ENCODE assay signal across 8 mouse cellular contexts in genomic region chr13:84222682-84222992, GRCm38 (mm10). TPM values are rescaled to one million over a fixed set of nuclear protein-coding genes. Genes with fewer than 3 reads are reported as not detected.
DNase-seq lines count a peak whose midpoint lies in the region; ATAC-seq and TF ChIP-seq lines count a peak whose summit lies in the region.

No protein-coding gene starts in this region.

- H3K27ac ChIP-seq in heart, embryonic 15.5 days = peak overlapping the region; percentile 77
- H3K27ac ChIP-seq in ES-E14 (ENCODE audit: insufficient read depth, low read depth, low read length, poor library complexity, severe bottlenecking) = peak overlapping the region; percentile 44; the same call in 1 of the 2 replicates
- peak overlapping the region; percentile 83 for H3K27ac ChIP-seq in forebrain, embryonic 14.5 days (ENCODE audit: low read depth, low read length)
- H3K27ac ChIP-seq in liver, embryonic 16.5 days (ENCODE audit: low read length) = peak overlapping the region; percentile 54; the same call in 1 of the 2 replicates

- H3K36me3 ChIP-seq in heart, embryonic 15.5 days = no peaks in the 10 kb centered on the region
- H3K36me3 ChIP-seq in ES-E14 (ENCODE audit: control insufficient read depth, insufficient read depth, low read length, poor library complexity, severe bottlenecking) = no peaks in the 10 kb centered on the region
- H3K36me3 ChIP-seq in forebrain, embryonic 14.5 days (ENCODE audit: control insufficient read depth, insufficient read depth, low read length) = no peaks in the 10 kb centered on the region
- no peaks in the 10 kb centered on the region for H3K36me3 ChIP-seq in liver, embryonic 16.5 days (ENCODE audit: control insufficient read depth, insufficient read depth)

- intact Hi-C loops in heart, postnatal 14 days (cut with DNase I) = loop anchor here (5.0 to 10.0 kb wide), 3 partner anchors 125 to 535 kb away; no protein-coding TSS in a partner anchor

- in situ Hi-C loops in ES-E14 (cut with MboI; ENCODE audit: low sequenced_read_pairs in 2 of 2, unreplicated experiment in 2 of 2) = no loop called here

- no peaks in the 10 kb centered on the region for H3K9me3 ChIP-seq in heart, embryonic 15.5 days (replicated peaks)
- no peaks in the 10 kb centered on the region for H3K9me3 ChIP-seq in ES-E14 (ENCODE audit: control insufficient read depth, insufficient read depth, low read depth, low read length)
- H3K9me3 ChIP-seq in forebrain, embryonic 14.5 days (replicated peaks; ENCODE audit: control insufficient read depth, low read length) = no peaks in the 10 kb centered on the region
- H3K9me3 ChIP-seq in liver, embryonic 16.5 days (replicated peaks; ENCODE audit: control insufficient read depth, low read length) = no peaks in the 10 kb centered on the region

- peak overlapping the region; percentile 74 for H3K9ac ChIP-seq in heart, embryonic 15.5 days
- peak overlapping the region; percentile 88 for H3K9ac ChIP-seq in ES-E14 (ENCODE audit: insufficient read depth, low read depth, low read length, poor library complexity, severe bottlenecking)
- H3K9ac ChIP-seq in forebrain, embryonic 14.5 days (ENCODE audit: low read length) = peak overlapping the region; percentile 72
- peak overlapping the region; percentile 68 for H3K9ac ChIP-seq in liver, embryonic 16.5 days (ENCODE audit: low read depth, low read length)

- no peaks in the 10 kb centered on the region for H3K27me3 ChIP-seq in heart, embryonic 15.5 days
- no peaks in the 10 kb centered on the region for H3K27me3 ChIP-seq in forebrain, embryonic 14.5 days (replicated peaks; ENCODE audit: control insufficient read depth, insufficient read depth, low read length)
- H3K27me3 ChIP-seq in liver, embryonic 16.5 days (ENCODE audit: control insufficient read depth, insufficient read depth, low read depth, low read length) = no peaks in the 10 kb centered on the region

- 2% methylated on average over 10 of the region's 10 CpGs for WGBS in heart, embryonic 15.5 days
- 2% methylated on average over 10 of the region's 10 CpGs for WGBS in forebrain, embryonic 14.5 days
- WGBS in liver, embryonic 16.5 days (ENCODE audit: insufficient replicate concordance) = 2% methylated on average over 10 of the region's 10 CpGs

- DNase-seq in heart, postnatal 14 days = no peak
- no peak for DNase-seq in ES-E14 (ENCODE audit: low read depth, low spot score)
- DNase-seq in forebrain, embryonic 14.5 days (ENCODE audit: low spot score) = peak; percentile 54
- DNase-seq in right cerebral cortex, adult 2 months (ENCODE audit: low spot score in 2 of 2) = no peak
- no peak for DNase-seq in urinary bladder, postnatal 25 days (ENCODE audit: low spot score)
- DNase-seq in urinary bladder, postnatal 14 days (ENCODE audit: low spot score) = no peak

- H3K4me1 ChIP-seq in heart, embryonic 15.5 days (replicated peaks) = peaks cover 12% of the 10 kb centered on the region
- H3K4me1 ChIP-seq in ES-E14 (ENCODE audit: control insufficient read depth in 2 of 2, insufficient read depth in 2 of 2, low read length in 2 of 2, poor library complexity in 1 of 2) = no peaks in the 10 kb centered on the region; a peak in 1 of 4 replicates
- H3K4me1 ChIP-seq in forebrain, embryonic 14.5 days (ENCODE audit: control insufficient read depth, insufficient read depth, low read length) = peaks cover 21% of the 10 kb centered on the region
- peaks cover 6% of the 10 kb centered on the region for H3K4me1 ChIP-seq in liver, embryonic 16.5 days (ENCODE audit: control insufficient read depth, low read depth, low read length)

- peak overlapping the region; percentile 70 for H3K4me3 ChIP-seq in heart, embryonic 15.5 days
- H3K4me3 ChIP-seq in ES-E14 (ENCODE audit: insufficient read depth in 1 of 2, low read depth in 1 of 2, low read length in 2 of 2, poor library complexity in 1 of 2, severe bottlenecking in 1 of 2) = peak overlapping the region; percentile 93 to 96
- peak overlapping the region; percentile 53 for H3K4me3 ChIP-seq in forebrain, embryonic 14.5 days (ENCODE audit: low read depth, low read length)
- H3K4me3 ChIP-seq in liver, embryonic 16.5 days (ENCODE audit: low read depth, low read length) = peak overlapping the region; percentile 77

- H3K4me2 ChIP-seq in heart, embryonic 15.5 days = peak overlapping the region; percentile 87
- H3K4me2 ChIP-seq in forebrain, embryonic 14.5 days (ENCODE audit: low read length) = peak overlapping the region; percentile 64
- peak overlapping the region; percentile 78 for H3K4me2 ChIP-seq in liver, embryonic 16.5 days (ENCODE audit: low read depth, low read length)

- ATAC-seq in heart, embryonic 15.5 days (replicated peaks; ENCODE audit: insufficient number of reproducible peaks, insufficient read depth, low FRiP score, low read depth) = no peak
- ATAC-seq in forebrain, embryonic 14.5 days = no peak
- no peak for ATAC-seq in liver, embryonic 16.5 days (ENCODE audit: low read depth)

TF ChIP-seq in ES-E14, 5 proteins besides CTCF, POLR2A, EP300 and RAD21:
- TF ChIP-seq ZC3H11A (IDR thresholded peaks at IDR 0.05; ENCODE audit: borderline replicate concordance, low read depth, low read length) (no peak), HCFC1 (IDR thresholded peaks at IDR 0.05; ENCODE audit: borderline replicate concordance, insufficient read depth, low read length) (no peak), MAFK (IDR thresholded peaks at IDR 0.05; ENCODE audit: insufficient read depth, low read depth, low read length) (no peak), CHD2 (IDR thresholded peaks at IDR 0.05; ENCODE audit: low read depth, low read length) (no peak), ZNF384 (IDR thresholded peaks at IDR 0.05; ENCODE audit: low read depth, low read length) (no peak)

RNA-seq across cellular contexts. Expression of gene Tmem161b, which starts 0.5 kb away (rescaled TPM):
- 10.5 and 10.6 TPM in 2 replicates for polyA plus RNA-seq in heart, embryonic 15.5 days (2015; fragmentation: Nextera tagmentation; extraction: Ambion mirVana)
- total RNA-seq in heart, postnatal 14 days (2021) = 10 to 100 TPM; 18.3 to 18.6 TPM
- 34.4 and 35.5 TPM in 2 replicates for total RNA-seq in ES-E14 (2012; rRNA removed)
- 24.6 and 27.0 TPM in 2 replicates for polyA plus RNA-seq in forebrain, embryonic 14.5 days (2014; fragmentation: Nextera tagmentation; extraction: Ambion mirVana)
- 5.0 and 5.9 TPM in 2 replicates for polyA plus RNA-seq in liver, embryonic 16.5 days (2015; fragmentation: Nextera tagmentation; extraction: Ambion mirVana)
